Mouse (Mus musculus) natural killer cell, adult 2 months (primary cell): ENCODE data around the gene Slc6a13.

Experiments used
- DNase-seq, 2 experiments: peaks; one replicate each; pipeline ENCODE4 v3.0.0; 2022; ENCODE audit warnings: low spot score in 2 of 2

The Slc6a13 gene

GRCm38 (mm10) chr6:121326486-121327069 lies 26.6 kb downstream of the Slc6a13 start:
- no peak for DNase-seq

- no peak for DNase-seq
These were observed 28.4 kb downstream of the Slc6a13 start for GRCm38 (mm10) chr6:121328417-121328884.

- no peak for DNase-seq
These were observed 30.0 kb downstream of the Slc6a13 start for GRCm38 (mm10) chr6:121329848-121330508.

- DNase-seq, result no peak
These were observed 35.8 kb downstream of the Slc6a13 start for GRCm38 (mm10) chr6:121335841-121336240.

GRCm38 (mm10) chr6:121336558-121336957 lies 36.5 kb downstream of the Slc6a13 start:
- DNase-seq, result no peak

GRCm38 (mm10) chr6:121337229-121337628 lies 37.2 kb downstream of the Slc6a13 start:
- no peak for DNase-seq

GRCm38 (mm10) chr6:121337770-121338518 lies 37.9 kb downstream of the Slc6a13 start:
- DNase-seq, result peak; percentile 55 to 71

GRCm38 (mm10) chr6:121338519-121338896 lies 38.5 kb downstream of the Slc6a13 start:
- DNase-seq, result no peak

- DNase-seq, result no peak
These were observed 41.6 kb downstream of the Slc6a13 start for GRCm38 (mm10) chr6:121341650-121342049.

GRCm38 (mm10) chr6:121343026-121343770 lies 43.2 kb downstream of the Slc6a13 start, which contains the start of gene Slc6a12:
TSS of gene Slc6a12 (plus strand) at chr6:121343076.
- no peak for DNase-seq

- no peak for DNase-seq
These were observed 43.7 kb downstream of the Slc6a13 start for GRCm38 (mm10) chr6:121343771-121344123.

GRCm38 (mm10) chr6:121344329-121344728 lies 44.3 kb downstream of the Slc6a13 start:
- DNase-seq, result no peak

GRCm38 (mm10) chr6:121346428-121346827 lies 46.4 kb downstream of the Slc6a13 start:
- no peak for DNase-seq

- DNase-seq, result no peak
These were observed 52.2 kb downstream of the Slc6a13 start for GRCm38 (mm10) chr6:121352276-121352675.

- no peak for DNase-seq
These were observed 56.0 kb downstream of the Slc6a13 start for GRCm38 (mm10) chr6:121356041-121356440.

GRCm38 (mm10) chr6:121357232-121357631 lies 57.2 kb downstream of the Slc6a13 start:
- no peak for DNase-seq

- no peak for DNase-seq
These were observed 63.0 kb downstream of the Slc6a13 start for GRCm38 (mm10) chr6:121363061-121363460.

- no peak for DNase-seq
These were observed 63.9 kb downstream of the Slc6a13 start for GRCm38 (mm10) chr6:121363956-121364355.

- peak in 1 of 2 experiments; percentile 33 for DNase-seq
These were observed 66.5 kb downstream of the Slc6a13 start for GRCm38 (mm10) chr6:121366537-121366936.

GRCm38 (mm10) chr6:121367099-121367498 lies 67.1 kb downstream of the Slc6a13 start:
- no peak for DNase-seq

GRCm38 (mm10) chr6:121371197-121371980 lies 71.4 kb downstream of the Slc6a13 start:
- no peak for DNase-seq
